Mouse (Mus musculus) spleen, postnatal 0 days (tissue): Measurements from ENCODE around the gene Nxnl2. TPM values are rescaled to one million over a fixed set of nuclear protein-coding genes. Genes with fewer than 3 reads are reported as not detected.

Experiments used
- polyA plus RNA-seq: library from polyadenylated mRNA; unstranded; fragments of >200 nt; fragmentation: Nextera tagmentation; extraction: Ambion mirVana; gene quantifications from 2 replicates; pipeline ENCODE4 v1.2.1, GENCODE M21; 2015

Gene Nxnl2
- polyA plus RNA-seq: 0.83 and 1.3 TPM in 2 replicates

GRCm38 (mm10) chr13:51170691-51171680 is at the start of gene Nxnl2:
Gene Nxnl2, plus strand, starts transcription at chr13:51171022.

Other genes starting within 250 kb of the Nxnl2 start
- gene Spin1, start 70.1 kb upstream of the Nxnl2 start, polyA plus RNA-seq: 15.5 and 20.7 TPM in 2 replicates
- gene S1pr3, start 237.6 kb downstream of the Nxnl2 start, polyA plus RNA-seq: 0.89 and 1.2 TPM in 2 replicates